Mouse (Mus musculus): ENCODE results near the gene Vma21.

DNA sequence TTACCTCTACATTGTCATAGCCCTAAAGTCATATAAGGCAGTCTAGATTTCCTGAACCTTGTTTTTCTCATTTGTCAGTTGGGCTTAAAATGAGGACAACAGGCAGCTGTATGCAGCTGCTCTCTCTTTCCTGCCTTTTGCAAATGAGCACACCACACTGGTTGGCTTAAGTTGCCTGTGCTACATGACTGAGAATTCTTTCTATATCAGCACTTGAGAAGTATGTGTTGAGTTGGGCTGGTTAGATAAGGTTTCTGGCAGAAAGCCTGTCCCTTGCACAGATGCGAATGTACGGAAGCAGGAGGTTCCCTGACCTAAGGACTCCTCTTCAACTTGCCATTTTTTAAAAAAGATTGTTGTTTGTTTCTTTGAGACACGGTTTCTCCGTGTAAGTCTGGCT, 31.0 kb downstream of the Vma21 start:
- no peak for TF ChIP-seq POLR2A (IDR thresholded peaks at IDR 0.05; ENCODE audit: insufficient read depth, low read depth, low read length)
- no peak for TF ChIP-seq CTCF (IDR thresholded peaks at IDR 0.05)
- no peak for TF ChIP-seq EP300 (IDR thresholded peaks at IDR 0.05; ENCODE audit: insufficient read depth, low read depth, low read length)
